Mouse (Mus musculus) intestine, embryonic 16.5 days (tissue): Measurements from ENCODE around the gene Shtn1. TPM values are rescaled to one million over a fixed set of nuclear protein-coding genes. Genes with fewer than 3 reads are reported as not detected.

Experiments used
- ATAC-seq: fragments of 200-750 bp; cut with Nextera tagmentation; 2 replicates; pipeline ENCODE4 v1.8.0; 2017; ENCODE audit warnings: moderate TSS enrichment, moderate library complexity
- H3K27ac ChIP-seq: fragments of 300-500 bp; sonication (generic); 2 replicates; pipeline ENCODE4 v1.5.1; 2014; ENCODE audit warnings: mild to moderate bottlenecking, low read length
- H3K27me3 ChIP-seq: fragments of 300-500 bp; sonication (generic); replicated peaks from 2 replicates; pipeline ENCODE4 v1.6.1; 2014; ENCODE audit warnings: low read length, control low read depth, mixed read lengths; ENCODE audit not compliant: control insufficient read depth, insufficient read depth
- H3K36me3 ChIP-seq: fragments of 300-500 bp; sonication (generic); 2 replicates; pipeline ENCODE4 v1.6.1; 2014; ENCODE audit warnings: low read length, control low read depth; ENCODE audit not compliant: control insufficient read depth, insufficient read depth
- H3K4me1 ChIP-seq: fragments of 300-500 bp; sonication (generic); 2 replicates; pipeline ENCODE4 v1.6.1; 2014; ENCODE audit warnings: low read length, control low read depth, mixed read lengths; ENCODE audit not compliant: control insufficient read depth, insufficient read depth
- H3K4me2 ChIP-seq: fragments of 300-500 bp; sonication (generic); 2 replicates; pipeline ENCODE4 v1.6.1; 2014; ENCODE audit warnings: low read depth, low read length, control low read depth
- H3K4me3 ChIP-seq: fragments of 300-500 bp; sonication (generic); 2 replicates; pipeline ENCODE4 v1.5.1; 2014; ENCODE audit warnings: mild to moderate bottlenecking, low read length
- H3K9ac ChIP-seq: fragments of 300-500 bp; sonication (generic); 2 replicates; pipeline ENCODE4 v1.6.1; 2014; ENCODE audit warnings: low read depth, low read length
- H3K9me3 ChIP-seq: fragments of 300-500 bp; sonication (generic); 2 replicates; pipeline ENCODE4 v1.6.1; 2016; ENCODE audit warnings: low read length, control low read depth; ENCODE audit not compliant: control insufficient read depth
- WGBS: fragments of 180-500 bp; shearing (Covaris S2); extraction: QIAGEN DNeasy Blood & Tissue Kit; methylation state at CpG from one replicate; pipeline ENCODE4 v1.1.7; 2014; 5-methylcytosine and 5-hydroxymethylcytosine counted together
- polyA plus RNA-seq: library from polyadenylated mRNA; unstranded; fragments of >200 nt; fragmentation: Nextera tagmentation; extraction: Ambion mirVana; gene quantifications from 2 replicates; pipeline ENCODE4 v1.2.1, GENCODE M21; 2015

The Shtn1 gene
- polyA plus RNA-seq, 1 experiment from 2014 or later = 15.1 TPM

- 34% methylated on average over 9 of the region's 9 CpGs for WGBS
- H3K4me2 ChIP-seq = no peak overlapping the region
Measured at GRCm38 (mm10) chr19:58981571-58981970, 94.3 kb downstream of the Shtn1 start.

GRCm38 (mm10) chr19:58980056-58980440, 95.9 kb downstream of the Shtn1 start:
- 55% methylated on average over 5 of the region's 5 CpGs for whole genome bisulfite sequencing
- no peaks in the 10 kb centered on the region for H3K27me3 ChIP-seq
- ATAC-seq = no peak
- H3K4me2 ChIP-seq = no peak overlapping the region
- H3K4me1 ChIP-seq = no peaks in the 10 kb centered on the region
- H3K4me3 ChIP-seq = no peak overlapping the region
- H3K27ac ChIP-seq = no peak overlapping the region
- H3K36me3 ChIP-seq = no peaks in the 10 kb centered on the region
- H3K9me3 ChIP-seq = no peaks in the 10 kb centered on the region
- H3K9ac ChIP-seq = no peak overlapping the region

More at GRCm38 (mm10) chr19:58981571-58981970, 94.3 kb downstream of the Shtn1 start:
- Histone ChIP-seq H3K9me3 (no peaks in the 10 kb centered on the region), H3K4me1 (no peaks in the 10 kb centered on the region), H3K9ac (no peak overlapping the region), H3K27me3 (no peaks in the 10 kb centered on the region), H3K27ac (no peak overlapping the region), H3K36me3 (no peaks in the 10 kb centered on the region), H3K4me3 (no peak overlapping the region)
- no peak for ATAC-seq

GRCm38 (mm10) chr19:58979436-58980055, 96.4 kb downstream of the Shtn1 start:
- no peak for ATAC-seq
- WGBS = 46% methylated on average over 13 of the region's 13 CpGs
- H3K9ac ChIP-seq = no peak overlapping the region
- H3K27ac ChIP-seq = no peak overlapping the region
- no peaks in the 10 kb centered on the region for H3K27me3 ChIP-seq
- H3K36me3 ChIP-seq = no peaks in the 10 kb centered on the region
- no peak overlapping the region for H3K4me3 ChIP-seq
- H3K4me1 ChIP-seq = no peaks in the 10 kb centered on the region
- no peaks in the 10 kb centered on the region for H3K9me3 ChIP-seq
- H3K4me2 ChIP-seq = no peak overlapping the region

GRCm38 (mm10) chr19:58978401-58979171, 97.3 kb downstream of the Shtn1 start:
- Histone ChIP-seq H3K36me3 (no peaks in the 10 kb centered on the region), H3K27ac (no peak overlapping the region), H3K9ac (no peak overlapping the region), H3K4me2 (no peak overlapping the region), H3K4me1 (no peaks in the 10 kb centered on the region), H3K27me3 (no peaks in the 10 kb centered on the region), H3K4me3 (no peak overlapping the region), H3K9me3 (no peaks in the 10 kb centered on the region)
- no peak for ATAC-seq
- WGBS = 59% methylated on average over 11 of the region's 11 CpGs

GRCm38 (mm10) chr19:58975216-58975863, 100.6 kb downstream of the Shtn1 start:
- Histone ChIP-seq H3K4me2 (no peak overlapping the region), H3K27ac (no peak overlapping the region), H3K4me3 (no peak overlapping the region), H3K9ac (no peak overlapping the region), H3K36me3 (no peaks in the 10 kb centered on the region), H3K9me3 (no peaks in the 10 kb centered on the region), H3K27me3 (no peaks in the 10 kb centered on the region), H3K4me1 (no peaks in the 10 kb centered on the region)
- WGBS = 76% methylated on average over 11 of the region's 11 CpGs
- ATAC-seq = no peak

- H3K9me3 ChIP-seq = no peaks in the 10 kb centered on the region
- H3K27ac ChIP-seq = no peak overlapping the region
- WGBS = 87% methylated on average over 8 of the region's 8 CpGs
- H3K4me1 ChIP-seq = no peaks in the 10 kb centered on the region
- no peaks in the 10 kb centered on the region for H3K27me3 ChIP-seq
- H3K4me3 ChIP-seq = no peak overlapping the region
- ATAC-seq = no peak
- H3K9ac ChIP-seq = no peak overlapping the region
- H3K4me2 ChIP-seq = no peak overlapping the region
- H3K36me3 ChIP-seq = no peaks in the 10 kb centered on the region
Measured at GRCm38 (mm10) chr19:58974126-58974525, 101.8 kb downstream of the Shtn1 start.

- Histone ChIP-seq H3K4me1 (no peaks in the 10 kb centered on the region), H3K27ac (no peak overlapping the region), H3K27me3 (no peaks in the 10 kb centered on the region), H3K9ac (no peak overlapping the region), H3K4me2 (no peak overlapping the region), H3K9me3 (no peaks in the 10 kb centered on the region), H3K4me3 (no peak overlapping the region), H3K36me3 (no peaks in the 10 kb centered on the region)
- WGBS = 49% methylated on average over 13 of the region's 13 CpGs
- no peak for ATAC-seq
Measured at GRCm38 (mm10) chr19:58970826-58971225, 105.1 kb downstream of the Shtn1 start.

GRCm38 (mm10) chr19:58968731-58969506, 107.0 kb downstream of the Shtn1 start:
- H3K4me2 ChIP-seq = no peak overlapping the region
- H3K27me3 ChIP-seq = no peaks in the 10 kb centered on the region
- H3K4me3 ChIP-seq = no peak overlapping the region
- no peak overlapping the region for H3K9ac ChIP-seq
- H3K27ac ChIP-seq = no peak overlapping the region
- no peaks in the 10 kb centered on the region for H3K4me1 ChIP-seq
- 20% methylated on average over 15 of the region's 15 CpGs for WGBS
- no peak for ATAC-seq
- H3K9me3 ChIP-seq = no peaks in the 10 kb centered on the region
- H3K36me3 ChIP-seq = no peaks in the 10 kb centered on the region

GRCm38 (mm10) chr19:58963011-58963410, 112.9 kb downstream of the Shtn1 start:
- no peaks in the 10 kb centered on the region for H3K36me3 ChIP-seq
- no peaks in the 10 kb centered on the region for H3K27me3 ChIP-seq
- no peaks in the 10 kb centered on the region for H3K9me3 ChIP-seq
- 65% methylated on average over 8 of the region's 8 CpGs for whole genome bisulfite sequencing
- no peak overlapping the region for H3K4me3 ChIP-seq
- no peak overlapping the region for H3K9ac ChIP-seq
- no peak overlapping the region for H3K27ac ChIP-seq
- ATAC-seq = no peak
- no peak overlapping the region for H3K4me2 ChIP-seq
- H3K4me1 ChIP-seq = no peaks in the 10 kb centered on the region
